Mouse (Mus musculus) neural tube, embryonic 10.5 days (tissue): ENCODE data around the gene Pnpla3.

ENCODE experiments used
- DNase-seq: peaks from one replicate; pipeline ENCODE4 v3.0.0-alpha.2; 2017; ENCODE audit warnings: low spot score; ENCODE audit errors: extremely low spot score

Pnpla3 gene

DNA sequence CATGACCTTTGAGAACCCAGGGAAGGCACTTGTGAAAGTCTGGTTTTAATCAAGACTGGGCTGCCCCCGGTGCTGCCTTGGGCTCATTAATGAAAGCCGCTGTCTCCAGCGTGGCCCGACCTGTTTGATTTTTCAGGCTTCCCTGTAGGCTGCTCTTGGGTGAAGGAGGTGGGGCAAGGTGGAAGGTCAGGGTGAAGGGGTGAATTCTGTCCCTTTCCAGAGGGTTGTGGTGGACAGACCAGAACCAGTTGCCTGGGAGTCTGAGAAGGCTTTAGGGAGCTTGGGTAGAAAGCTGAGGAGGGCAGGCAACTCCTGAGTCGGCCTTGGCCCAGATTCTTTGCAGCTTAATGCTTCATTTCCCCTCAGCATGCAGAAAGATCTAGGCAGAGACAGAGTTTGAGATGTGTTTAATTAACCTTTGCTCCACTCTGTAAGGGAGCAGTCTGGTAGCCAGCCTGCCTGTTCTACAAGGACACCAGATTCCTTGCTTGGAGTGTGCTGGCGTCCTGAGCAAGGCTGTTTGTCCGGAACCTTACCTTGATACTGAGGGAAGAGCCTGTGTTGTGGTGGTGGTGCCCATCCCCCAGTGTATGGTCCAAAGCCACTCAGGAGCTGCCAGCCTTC lies 48.9 kb downstream of the Pnpla3 start:
- DNase-seq, result peak; percentile 71

DNA sequence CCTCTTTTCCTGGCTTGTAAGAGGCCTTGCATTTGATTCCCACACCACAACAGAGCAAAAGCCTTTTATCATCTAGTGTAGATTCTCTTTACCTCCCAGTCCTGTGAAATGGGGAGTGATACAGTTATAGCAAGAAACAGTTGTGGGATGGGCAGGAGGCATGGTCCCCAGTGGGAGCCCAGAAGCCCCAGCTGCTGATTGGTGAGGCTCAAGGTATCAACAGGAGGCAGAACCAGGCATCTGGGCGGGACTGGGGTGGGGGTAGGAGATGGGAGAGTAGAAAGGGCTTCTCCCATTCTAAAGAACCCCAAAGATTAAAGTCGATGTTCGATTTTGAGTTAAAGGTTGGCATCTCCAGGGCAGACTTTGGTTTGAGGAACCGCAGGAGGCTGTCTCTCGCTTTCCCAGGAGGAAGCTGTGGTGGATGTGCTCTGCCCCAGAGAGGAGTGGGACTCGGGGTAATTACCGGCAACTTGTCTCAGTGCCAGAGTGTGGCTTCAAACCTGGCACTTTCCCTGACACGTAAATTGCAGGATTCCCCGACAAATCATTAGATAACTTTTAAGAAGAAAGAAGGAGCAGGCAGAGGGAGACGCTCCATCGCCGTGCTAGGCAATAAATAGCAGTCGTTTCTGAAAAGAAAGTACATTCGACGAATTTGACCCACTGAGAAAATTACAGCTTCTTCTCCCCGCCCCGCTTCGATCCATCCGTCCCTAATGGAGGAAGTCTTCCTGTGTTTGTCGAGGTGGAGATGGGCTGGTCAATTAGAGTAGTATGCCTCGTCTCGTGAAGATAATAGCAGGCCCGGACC lies 50.5 kb downstream of the Pnpla3 start:
- DNase-seq, result peak; percentile 55

DNA sequence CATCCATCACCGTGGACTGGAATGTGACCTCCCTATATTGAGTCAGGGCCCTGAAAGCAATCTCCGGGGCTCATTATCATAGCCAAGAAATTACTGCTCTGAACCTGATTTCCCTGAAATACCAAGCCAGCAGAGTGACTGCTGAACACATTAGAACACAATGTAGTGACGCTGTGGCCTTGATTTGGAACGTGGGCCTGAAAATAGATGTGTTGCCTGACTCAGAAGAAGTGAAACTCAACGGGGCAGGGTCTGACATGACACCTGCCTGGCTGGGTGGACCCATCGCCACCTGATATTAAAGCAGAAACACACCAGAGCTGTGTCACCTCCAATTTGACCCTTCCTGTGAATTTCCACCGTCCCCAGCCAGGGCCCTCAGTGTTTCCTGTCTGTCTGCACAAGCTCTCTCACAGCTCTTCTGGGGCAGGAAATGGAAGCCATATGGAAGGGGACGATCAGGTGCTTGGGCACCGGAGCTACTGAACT lies 51.2 kb downstream of the Pnpla3 start:
- peak; percentile 54 for DNase-seq

DNA sequence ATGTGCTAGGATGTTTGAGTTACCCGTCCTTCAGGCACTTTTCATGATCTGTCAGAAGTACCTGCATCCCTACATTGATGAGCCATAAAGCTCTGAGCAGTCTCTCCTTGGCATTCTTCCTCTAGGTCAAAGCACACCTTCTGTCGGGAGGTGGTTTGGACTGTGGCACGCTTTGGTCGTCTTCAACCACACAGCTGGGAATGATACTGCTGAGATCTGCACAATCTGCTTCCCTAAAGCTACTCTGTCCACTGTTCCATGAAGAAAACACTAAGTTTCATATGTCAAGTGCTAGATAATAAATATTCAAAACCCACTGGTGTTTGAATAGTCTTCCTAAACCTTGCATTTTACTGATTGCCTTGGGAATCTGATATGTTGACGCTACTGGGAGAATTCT lies 53.9 kb downstream of the Pnpla3 start:
- no peak for DNase-seq

DNA sequence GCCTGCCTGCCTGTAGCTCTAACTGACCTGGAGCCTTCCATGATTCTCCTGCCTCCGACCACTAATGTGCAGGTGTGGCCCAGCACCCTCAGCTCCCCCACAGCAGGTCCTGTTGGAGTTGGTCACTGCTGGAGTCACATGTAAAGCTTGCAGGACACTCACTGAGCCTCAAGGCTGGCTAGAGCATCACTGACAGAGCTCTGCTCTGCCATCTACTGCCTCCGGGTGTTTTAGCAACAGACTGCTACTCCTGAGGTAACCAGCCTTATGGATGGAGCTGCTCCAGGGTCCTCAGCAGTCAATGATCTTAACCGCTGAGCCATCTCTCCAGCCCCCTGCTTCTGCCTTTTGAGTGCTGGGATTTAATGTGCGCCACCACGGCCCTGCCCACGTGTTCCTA lies 55.8 kb downstream of the Pnpla3 start:
- no peak for DNase-seq

DNA sequence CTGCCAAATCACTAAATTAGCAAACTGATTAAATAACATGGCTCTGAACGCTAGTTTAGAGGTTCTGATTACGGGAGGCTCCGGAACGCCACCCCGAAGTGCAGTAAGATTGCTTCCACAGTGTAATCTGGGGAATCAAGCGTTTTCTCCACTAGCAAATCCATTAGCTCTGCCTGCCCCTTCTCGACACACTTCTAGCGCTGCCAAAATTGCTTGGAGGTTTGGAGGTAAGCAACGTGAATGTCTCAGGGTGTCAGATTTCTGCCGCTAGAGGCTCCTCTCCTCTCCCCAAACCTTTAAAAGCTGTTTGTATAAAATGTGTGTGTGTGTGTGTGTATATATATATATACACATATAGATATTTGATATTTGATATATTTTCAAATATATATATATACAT lies 57.1 kb downstream of the Pnpla3 start:
- DNase-seq, result no peak

DNA sequence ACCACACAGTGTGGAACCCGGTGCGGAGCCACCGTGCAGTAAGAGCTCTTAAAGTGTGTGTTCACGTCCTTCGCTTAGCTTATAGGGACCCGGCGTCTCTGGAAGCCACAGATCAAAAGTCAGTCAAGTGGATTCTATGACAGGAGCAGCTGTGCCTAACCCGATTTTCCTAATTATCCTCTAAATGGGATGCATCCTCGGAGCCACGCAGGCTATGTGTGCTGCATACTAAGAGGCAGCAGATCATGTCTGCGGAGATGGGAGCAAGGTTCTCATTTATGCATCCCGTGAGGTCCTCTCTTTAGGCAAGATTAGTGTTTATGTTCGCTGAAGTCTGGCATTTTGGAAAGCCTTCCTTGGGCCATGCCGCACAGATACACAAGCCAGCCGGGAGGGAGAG lies 59.3 kb downstream of the Pnpla3 start:
- no peak for DNase-seq

DNA sequence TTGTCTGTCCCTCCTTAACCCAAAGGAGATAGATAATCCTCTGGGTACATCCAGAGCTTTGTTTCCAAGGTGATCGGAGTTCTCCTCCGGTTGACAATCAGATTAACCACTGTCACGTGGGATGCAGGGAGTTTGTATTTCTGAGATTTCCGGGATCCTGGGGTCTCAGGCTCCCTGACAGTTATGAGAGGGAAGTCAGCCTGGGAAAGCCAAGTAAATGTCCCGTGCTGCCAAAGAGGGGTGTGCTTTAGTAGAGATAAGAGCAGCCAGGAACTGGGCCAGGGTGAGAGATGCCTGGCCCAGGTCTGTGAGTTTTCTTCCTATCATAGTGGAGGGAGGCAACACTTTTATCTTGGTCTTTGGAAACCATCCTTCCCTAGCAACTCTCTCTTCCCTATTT lies 63.0 kb downstream of the Pnpla3 start:
- DNase-seq, result no peak

DNA sequence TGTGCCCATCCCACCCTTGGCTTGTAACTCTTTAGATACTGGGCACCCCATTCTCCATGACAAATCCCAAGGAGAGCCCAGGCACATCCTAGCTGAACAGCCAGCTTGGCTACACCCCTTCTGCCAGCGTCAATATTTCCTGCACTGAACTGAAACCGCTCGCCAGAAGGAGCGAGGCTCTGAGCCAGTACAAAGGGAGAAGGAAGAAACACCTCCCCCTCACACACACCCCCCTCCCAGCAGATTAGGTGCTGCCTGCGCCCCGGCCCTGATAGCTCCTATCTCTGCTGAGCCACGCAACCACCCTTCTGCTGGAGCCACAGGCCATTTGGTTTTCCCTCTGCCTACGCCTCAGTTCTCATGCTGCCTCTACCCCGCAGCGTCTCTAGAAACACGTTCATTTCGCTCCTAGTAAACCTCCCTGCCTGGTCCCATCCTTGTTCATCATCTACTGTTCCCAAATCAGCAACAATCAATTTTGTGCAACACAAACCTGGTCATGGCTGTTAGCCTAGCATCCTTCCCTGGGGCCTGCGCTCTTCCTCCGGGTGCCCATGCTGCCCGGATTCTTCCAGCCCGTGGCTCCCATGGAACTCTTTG lies 63.6 kb downstream of the Pnpla3 start:
- DNase-seq, result peak; percentile 57

DNA sequence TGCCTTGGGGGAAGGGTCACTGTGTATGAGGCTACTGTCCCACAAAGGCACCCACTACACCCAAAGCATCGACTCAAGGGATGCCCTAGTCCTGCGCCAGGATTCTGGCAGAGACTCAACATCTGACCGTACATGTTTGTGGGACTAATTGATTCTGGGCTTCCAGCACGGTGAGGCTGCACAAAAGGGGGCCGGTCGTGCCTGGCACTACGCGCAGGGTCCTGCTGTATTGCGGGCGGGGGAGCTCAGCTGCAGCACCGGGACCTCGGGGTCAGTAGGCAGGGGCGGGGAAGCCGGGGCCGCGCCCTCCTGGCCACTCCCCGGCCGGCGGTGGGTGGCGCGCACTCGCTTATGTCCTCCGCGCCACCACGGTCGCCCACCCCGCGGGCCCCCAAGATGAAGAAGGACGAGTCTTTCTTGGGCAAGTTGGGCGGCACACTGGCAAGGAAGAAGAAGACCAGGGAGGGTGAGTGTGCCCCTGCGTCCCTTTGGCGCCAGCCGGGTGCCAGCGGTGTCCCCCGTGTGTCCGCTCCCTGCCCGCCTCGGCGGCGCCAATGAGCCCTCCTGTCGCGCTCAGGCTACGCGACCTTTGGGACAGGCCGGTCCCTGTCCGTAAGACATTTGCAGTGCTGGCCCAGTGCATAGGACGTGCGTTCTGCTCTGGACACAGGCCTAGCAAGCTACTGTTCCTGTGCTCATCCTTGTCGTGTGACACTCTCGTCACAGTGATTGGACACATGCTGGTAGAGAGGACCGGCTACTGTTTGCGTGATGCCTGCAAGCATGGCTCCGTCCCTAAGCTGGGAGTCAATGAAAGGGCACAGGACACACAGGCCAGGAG lies 64.3 kb downstream of the Pnpla3 start, which contains the start of gene Parvb:
Gene Parvb (plus strand): TSS at position 323 of the 841 bp plus-strand sequence.
- peak; percentile 71 for DNase-seq

DNA sequence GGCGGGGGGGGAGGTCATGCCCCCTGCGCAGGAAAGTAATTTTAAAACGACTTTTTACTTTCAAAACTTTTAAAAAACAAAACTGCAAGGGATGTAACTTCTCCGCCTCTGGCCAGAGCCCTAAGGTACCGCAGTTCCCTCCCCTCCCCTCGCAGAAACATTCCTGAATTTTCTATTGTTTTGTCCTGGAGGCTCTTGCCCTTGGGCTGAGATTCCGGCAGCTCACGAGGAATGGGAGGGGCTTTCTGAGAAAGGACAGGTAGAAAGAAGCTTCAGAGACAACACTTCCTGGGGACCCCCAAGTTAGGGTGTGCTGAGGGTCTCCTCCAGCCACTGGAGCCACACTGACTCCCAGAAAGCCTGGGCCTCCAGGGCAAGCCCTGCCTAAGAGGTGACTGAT lies 65.0 kb downstream of the Pnpla3 start:
- DNase-seq, result no peak

DNA sequence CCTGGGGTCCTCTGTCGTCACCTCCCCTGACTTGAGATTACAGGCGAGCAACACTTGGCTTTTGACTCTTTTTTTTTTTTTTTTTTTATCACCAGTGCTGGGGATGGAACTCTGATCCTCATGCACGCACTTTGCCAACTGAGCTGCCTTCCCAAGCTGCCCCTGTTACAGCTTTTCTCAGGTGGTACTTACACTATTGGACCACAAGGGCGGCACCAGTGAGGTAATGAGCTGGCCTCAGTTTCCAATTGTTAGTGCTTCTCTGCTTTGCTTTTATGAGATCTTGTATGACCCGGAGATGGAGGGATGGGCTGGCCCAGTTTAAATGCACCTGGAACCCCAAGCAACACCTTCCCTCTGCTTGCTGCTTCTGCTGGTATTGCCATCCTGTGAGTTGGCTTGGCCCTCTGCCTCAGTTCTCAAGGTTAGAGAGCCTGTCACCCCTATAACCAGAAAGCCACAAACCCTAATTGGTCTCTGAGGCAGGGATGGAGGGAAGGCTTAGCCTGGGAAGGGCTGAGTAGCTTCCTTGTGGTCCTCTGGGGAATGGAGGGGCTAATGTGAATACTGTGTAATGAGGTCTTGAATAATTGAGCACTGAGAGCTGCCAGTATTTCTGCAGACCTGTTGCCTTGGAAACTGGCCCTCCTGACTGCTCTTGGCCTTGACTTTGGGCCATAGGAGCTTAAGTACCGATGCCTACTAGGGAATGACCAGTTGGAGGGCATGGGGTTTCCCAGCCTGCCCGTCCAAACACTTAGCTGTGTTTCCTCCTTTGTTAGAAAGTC lies 67.4 kb downstream of the Pnpla3 start:
- no peak for DNase-seq

DNA sequence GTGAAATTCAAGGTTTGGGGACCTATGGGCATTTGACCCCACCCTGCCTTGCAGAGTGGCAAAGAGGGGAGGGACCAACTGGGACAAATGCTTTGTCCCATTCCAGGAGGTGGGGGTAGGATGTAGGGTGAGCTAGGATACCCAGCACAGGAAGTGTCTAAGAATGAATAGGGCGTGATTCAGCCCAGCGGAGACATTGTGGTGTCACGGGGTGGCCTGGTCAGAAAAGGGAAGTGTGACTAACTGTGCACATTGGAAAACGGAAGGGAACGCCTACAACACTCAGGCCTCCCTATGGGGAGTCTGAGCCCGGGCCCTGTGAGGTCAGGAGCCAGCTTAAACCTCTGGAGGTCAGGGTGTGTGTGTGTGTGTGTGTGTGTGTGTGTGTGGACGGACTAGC lies 68.0 kb downstream of the Pnpla3 start:
- DNase-seq, result no peak
